Mouse (Mus musculus) hindbrain, embryonic 15.5 days (tissue): Measurements from ENCODE around the gene Crb1. TPM values are rescaled to one million over a fixed set of nuclear protein-coding genes. Genes with fewer than 3 reads are reported as not detected.
"Not testable (repeated sequence)": the region's sequence is repeated elsewhere in the genome, so short reads cannot be mapped to it uniquely, and the experiment has no call there.

Experiments used
- ATAC-seq: fragments of 200-750 bp; cut with Nextera tagmentation; 2 replicates; pipeline ENCODE4 v1.8.0; 2017; ENCODE audit warnings: low read depth, moderate number of reproducible peaks, moderate TSS enrichment; ENCODE audit not compliant: low FRiP score
- H3K27ac ChIP-seq: fragments of 300-500 bp; sonication (generic); replicated peaks from 2 replicates; pipeline ENCODE4 v1.5.1; 2015; ENCODE audit warnings: mild to moderate bottlenecking, inconsistent platforms
- H3K27me3 ChIP-seq: fragments of 300-500 bp; sonication (generic); 2 replicates; pipeline ENCODE4 v1.6.1; 2015; ENCODE audit warnings: control low read depth, inconsistent platforms
- H3K36me3 ChIP-seq: fragments of 300-500 bp; sonication (generic); 2 replicates; pipeline ENCODE4 v1.6.1; 2015; ENCODE audit warnings: control low read depth, inconsistent platforms
- H3K4me1 ChIP-seq: fragments of 300-500 bp; sonication (generic); replicated peaks from 2 replicates; pipeline ENCODE4 v1.6.1; 2015; ENCODE audit warnings: control low read depth, inconsistent platforms
- H3K4me2 ChIP-seq: fragments of 300-500 bp; sonication (generic); 2 replicates; pipeline ENCODE4 v1.6.1; 2015; ENCODE audit warnings: moderate library complexity, mild to moderate bottlenecking, inconsistent platforms
- H3K4me3 ChIP-seq: fragments of 300-500 bp; sonication (generic); 2 replicates; pipeline ENCODE4 v1.5.1; 2015; ENCODE audit warnings: mild to moderate bottlenecking, inconsistent platforms
- H3K9ac ChIP-seq: fragments of 300-500 bp; sonication (generic); 2 replicates; pipeline ENCODE4 v1.6.1; 2015; ENCODE audit warnings: inconsistent platforms
- H3K9me3 ChIP-seq: fragments of 300-500 bp; sonication (generic); 2 replicates; pipeline ENCODE4 v1.6.1; 2016; ENCODE audit warnings: control low read depth, inconsistent platforms
- WGBS: fragments of 180-500 bp; shearing (Covaris S2); methylation state at CpG from one replicate; pipeline ENCODE4 v1.1.7; 2015; 5-methylcytosine and 5-hydroxymethylcytosine counted together
- polyA plus RNA-seq: library from polyadenylated mRNA; unstranded; fragments of >200 nt; fragmentation: Nextera tagmentation; extraction: Ambion mirVana; gene quantifications from 2 replicates; pipeline ENCODE4 v1.2.1, GENCODE M21; 2015

Crb1 gene
- 1.4 and 1.5 TPM in 2 replicates for polyA plus RNA-seq

DNA sequence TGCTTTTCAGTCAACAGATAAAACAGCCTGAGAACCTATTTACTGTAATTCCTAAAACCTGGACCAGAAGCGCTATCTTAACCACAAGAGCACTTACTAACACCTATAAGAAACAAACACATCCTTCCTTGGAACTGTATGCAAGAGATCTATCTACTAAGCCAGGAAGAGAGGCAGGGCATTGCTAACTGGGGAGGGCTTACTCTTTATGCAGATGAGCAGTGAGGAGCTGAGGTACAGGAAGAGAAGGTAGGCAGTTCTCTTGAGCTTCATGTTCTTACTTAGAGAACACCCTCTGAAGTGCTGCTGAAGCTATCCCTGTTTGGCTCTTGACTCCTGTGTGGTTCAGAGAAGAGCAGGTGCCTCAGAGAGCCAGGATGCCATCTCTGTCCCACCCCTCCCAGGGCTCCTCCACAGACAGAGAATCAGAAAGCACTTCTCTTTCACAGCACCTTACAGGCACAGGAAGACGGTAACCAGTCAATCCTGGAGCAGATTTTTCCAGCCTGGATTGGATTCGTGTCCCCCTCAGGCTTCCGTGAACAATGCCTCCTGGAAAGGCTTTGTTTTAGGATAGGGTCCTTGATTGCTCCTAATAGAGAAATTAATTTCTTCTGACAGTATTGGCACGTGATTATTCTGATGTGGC lies at the start of gene Crb1:
Gene Crb1, minus strand, starts transcription at position 463 of the 649 bp plus-strand sequence.
- H3K4me2 ChIP-seq, result peak within 1 kb of the TSS; percentile 53
- H3K9me3 ChIP-seq, result no peaks in the 10 kb centered on the region
- H3K4me1 ChIP-seq, result peaks cover 12% of the 10 kb centered on the region; the same call in 1 of the 2 replicates
- 6% methylated on average over 5 of the region's 5 CpGs for WGBS
- peak within 1 kb of the TSS; percentile 33 for H3K4me3 ChIP-seq
- H3K9ac ChIP-seq, result peak within 1 kb of the TSS; percentile 40; the same call in 1 of the 2 replicates
- peak; percentile 89 for ATAC-seq
- no peaks in the 10 kb centered on the region for H3K27me3 ChIP-seq
- no peaks in the 10 kb centered on the region for H3K36me3 ChIP-seq
- H3K27ac ChIP-seq, result peak within 1 kb of the TSS; percentile 52; the same call in 1 of the 2 replicates

DNA sequence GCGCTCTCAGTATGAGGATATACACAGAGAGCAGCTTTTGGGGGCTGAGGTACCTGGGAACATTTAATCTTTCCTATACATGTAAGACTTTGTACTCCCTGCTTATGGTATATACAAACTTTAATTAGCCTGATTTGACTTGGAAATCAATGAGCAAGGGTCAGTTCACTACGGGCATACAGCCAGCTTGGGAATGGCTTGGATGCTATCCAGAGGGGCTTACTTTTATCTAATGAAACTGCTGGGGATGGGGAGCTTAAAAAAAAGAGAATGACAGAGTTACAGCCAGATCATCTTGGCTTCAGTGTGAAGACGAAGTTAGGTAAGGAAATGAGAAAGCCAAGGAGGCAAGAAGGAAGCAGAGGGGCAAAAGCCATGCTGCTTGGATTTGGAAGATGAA lies 48.1 kb upstream of the Crb1 start:
- Histone ChIP-seq H3K9me3 (no peaks in the 10 kb centered on the region), H3K27ac (no peak overlapping the region), H3K9ac (peak overlapping the region; percentile 29; the same call in 1 of the 2 replicates), H3K27me3 (no peaks in the 10 kb centered on the region), H3K4me2 (peak overlapping the region; percentile 78), H3K4me1 (peaks cover 45% of the 10 kb centered on the region), H3K36me3 (peaks cover 10% of the 10 kb centered on the region; the same call in 1 of the 2 replicates), H3K4me3 (peak overlapping the region; percentile 36)
- WGBS, result 33% methylated on average over 3 of the region's 3 CpGs
- no peak for ATAC-seq

GRCm38 (mm10) chr1:139423931-139424330 lies 47.0 kb upstream of the Crb1 start:
- Histone ChIP-seq H3K4me1 (peaks cover 45% of the 10 kb centered on the region), H3K9ac (peak overlapping the region; percentile 93; the same call in 1 of the 2 replicates), H3K4me2 (peak overlapping the region; percentile 69), H3K27me3 (no peaks in the 10 kb centered on the region), H3K36me3 (peaks cover under 1% of the 10 kb centered on the region; the same call in 1 of the 2 replicates), H3K4me3 (peak overlapping the region; percentile 70), H3K27ac (no peak overlapping the region), H3K9me3 (no peaks in the 10 kb centered on the region)
- 40% methylated on average over 10 of the region's 10 CpGs for WGBS
- ATAC-seq, result no peak

DNA sequence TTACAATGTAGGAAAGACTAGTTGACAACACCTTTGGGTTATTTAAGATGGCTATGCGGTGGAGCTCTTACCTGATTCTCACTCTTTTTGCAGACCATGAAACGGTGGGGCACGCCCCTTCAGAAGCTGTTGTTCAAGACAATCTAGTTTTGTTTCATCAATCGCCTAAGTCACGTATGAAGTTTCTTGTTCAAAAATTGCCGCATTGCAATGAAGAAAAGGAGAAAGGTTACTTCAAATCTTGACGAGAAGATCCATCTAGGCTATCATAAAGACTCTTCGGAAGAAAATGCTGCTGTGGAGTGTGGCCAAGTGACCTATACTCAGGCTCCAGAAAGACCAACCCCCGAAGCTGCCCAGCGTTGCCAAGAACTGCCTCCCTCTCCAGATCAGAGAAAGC lies 46.0 kb upstream of the Crb1 start:
- Histone ChIP-seq H3K27me3 (no peaks in the 10 kb centered on the region), H3K4me1 (peaks cover 45% of the 10 kb centered on the region), H3K27ac (peak overlapping the region; percentile 89), H3K4me2 (peak overlapping the region; percentile 69), H3K36me3 (no peaks in the 10 kb centered on the region), H3K9me3 (no peaks in the 10 kb centered on the region), H3K9ac (peak overlapping the region; percentile 93), H3K4me3 (peak overlapping the region; percentile 70)
- WGBS, result 17% methylated on average over 10 of the region's 10 CpGs
- no peak for ATAC-seq

- H3K4me1 ChIP-seq, result peaks cover 43% of the 10 kb centered on the region
- WGBS, result under 1% methylated on average over 71 of the region's 88 CpGs
Measured at GRCm38 (mm10) chr1:139421875-139422791, 45.2 kb upstream of the Crb1 start, which contains the start of gene Zbtb41. Gene Zbtb41, plus strand, starts transcription at chr1:139422288.

DNA sequence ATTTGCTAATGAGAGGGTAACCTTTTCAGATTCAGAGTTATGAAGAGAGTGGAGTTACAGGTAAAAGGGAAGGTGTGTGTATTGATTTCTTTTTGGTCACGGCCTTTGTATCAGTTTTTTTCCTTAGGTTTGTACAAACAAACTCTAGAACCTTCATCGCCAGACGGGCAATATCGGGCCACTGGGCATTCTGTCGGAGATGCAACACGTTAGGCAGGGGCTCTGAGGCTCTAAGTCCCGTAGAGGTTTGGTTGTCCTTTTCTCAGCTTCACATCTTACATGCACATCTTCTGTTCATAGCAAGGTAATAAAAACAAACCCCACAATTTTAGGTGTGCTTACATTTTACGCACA lies 44.6 kb upstream of the Crb1 start:
- Histone ChIP-seq H3K4me1 (peaks cover 38% of the 10 kb centered on the region), H3K4me2 (peak overlapping the region; percentile 69), H3K27me3 (no peaks in the 10 kb centered on the region), H3K4me3 (peak overlapping the region; percentile 70), H3K9me3 (no peaks in the 10 kb centered on the region), H3K36me3 (no peaks in the 10 kb centered on the region), H3K9ac (peak overlapping the region; percentile 93), H3K27ac (peak overlapping the region; percentile 89; the same call in 1 of the 2 replicates)
- ATAC-seq, result no peak
- WGBS, result 6% methylated on average over 8 of the region's 8 CpGs

More at GRCm38 (mm10) chr1:139421875-139422791, 45.2 kb upstream of the Crb1 start, which contains the start of gene Zbtb41:
- peak within 1 kb of the TSS; percentile 89 for H3K27ac ChIP-seq
- peak within 1 kb of the TSS; percentile 69 for H3K4me2 ChIP-seq
- no peaks in the 10 kb centered on the region for H3K9me3 ChIP-seq
- no peaks in the 10 kb centered on the region for H3K36me3 ChIP-seq
- ATAC-seq, result peak; percentile 97
- H3K27me3 ChIP-seq, result no peaks in the 10 kb centered on the region
- peak within 1 kb of the TSS; percentile 70 for H3K4me3 ChIP-seq
- H3K9ac ChIP-seq, result peak within 1 kb of the TSS; percentile 93

DNA sequence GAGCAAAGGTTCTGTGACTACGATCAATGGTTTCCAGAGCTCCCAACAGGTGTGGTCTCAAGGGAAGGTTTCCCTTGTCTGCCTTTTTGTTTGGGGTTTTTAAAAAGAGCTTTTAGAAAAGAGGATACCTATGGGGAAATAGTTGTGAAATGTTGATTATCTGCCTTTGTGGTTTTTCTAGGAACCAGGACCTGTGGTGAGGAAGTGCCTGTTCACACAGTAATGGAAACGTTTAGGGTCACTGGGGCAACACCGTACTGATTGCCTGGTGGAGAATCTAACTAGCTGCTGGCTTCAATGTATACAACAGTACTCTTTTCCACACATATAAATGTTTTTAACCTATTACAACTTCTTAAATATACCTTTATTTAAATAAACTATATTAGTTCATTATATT lies 36.6 kb upstream of the Crb1 start:
- Histone ChIP-seq H3K4me2 (no peak overlapping the region), H3K4me1 (no peaks in the 10 kb centered on the region), H3K36me3 (no peaks in the 10 kb centered on the region), H3K9ac (no peak overlapping the region), H3K4me3 (no peak overlapping the region), H3K9me3 (no peaks in the 10 kb centered on the region), H3K27me3 (no peaks in the 10 kb centered on the region), H3K27ac (no peak overlapping the region)
- 88% methylated on average over 3 of the region's 3 CpGs for WGBS
- no peak for ATAC-seq

- not testable (repeated sequence) for H3K27ac ChIP-seq, H3K4me2 ChIP-seq, H3K9ac ChIP-seq, H3K27me3 ChIP-seq, H3K9me3 ChIP-seq, H3K36me3 ChIP-seq, ATAC-seq, H3K4me3 ChIP-seq, H3K4me1 ChIP-seq
- whole genome bisulfite sequencing, result 87% methylated on average over 2 of the region's 2 CpGs
Measured at GRCm38 (mm10) chr1:139412365-139412764, 35.5 kb upstream of the Crb1 start.

DNA sequence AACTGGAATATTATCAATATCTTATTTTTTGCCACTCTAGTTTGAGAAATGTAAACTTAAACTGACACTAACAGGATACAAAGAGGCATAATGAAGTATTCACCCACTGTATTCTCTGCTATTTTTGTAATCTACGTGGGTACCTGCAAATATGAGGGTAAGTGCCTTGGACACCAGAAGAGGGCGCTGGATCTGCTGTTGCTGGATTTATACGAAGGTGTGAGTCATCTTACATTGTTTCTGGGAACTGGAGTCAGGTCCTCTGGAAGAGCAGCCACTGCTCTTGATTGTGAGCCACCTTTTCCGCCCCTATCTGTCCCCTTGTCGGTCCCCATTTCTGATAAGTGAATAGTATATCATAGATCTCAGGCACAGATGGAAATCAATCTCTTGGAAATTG lies 30.8 kb upstream of the Crb1 start:
- Histone ChIP-seq H3K36me3 (no peaks in the 10 kb centered on the region), H3K27me3 (no peaks in the 10 kb centered on the region), H3K9me3 (no peaks in the 10 kb centered on the region), H3K4me2 (no peak overlapping the region), H3K9ac (no peak overlapping the region), H3K27ac (no peak overlapping the region), H3K4me3 (no peak overlapping the region), H3K4me1 (no peaks in the 10 kb centered on the region)
- ATAC-seq, result no peak
- 59% methylated on average over 5 of the region's 5 CpGs for WGBS

DNA sequence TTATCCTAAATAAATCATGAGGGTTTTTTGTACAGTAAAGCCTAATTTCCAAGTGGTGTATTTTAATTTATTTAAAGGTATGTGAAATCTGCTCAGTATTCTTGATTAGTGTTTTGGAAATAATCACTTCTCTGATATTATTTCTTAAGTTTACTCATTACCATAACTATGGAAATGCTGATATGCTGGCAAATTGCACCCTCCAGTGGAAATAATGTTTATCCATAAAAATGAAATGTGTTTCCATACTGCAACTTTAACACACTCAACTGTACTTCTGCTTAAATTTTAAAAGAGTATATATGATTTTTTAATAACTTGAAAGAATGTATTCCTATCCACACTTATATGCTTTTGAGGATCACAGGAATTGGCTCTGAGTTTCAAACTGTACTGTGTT lies 28.9 kb upstream of the Crb1 start:
- H3K4me2 ChIP-seq, result no peak overlapping the region
- H3K9me3 ChIP-seq, result no peaks in the 10 kb centered on the region
- H3K27ac ChIP-seq, result no peak overlapping the region
- no peak overlapping the region for H3K9ac ChIP-seq
- no peak for ATAC-seq
- no peak overlapping the region for H3K4me3 ChIP-seq
- no peaks in the 10 kb centered on the region for H3K4me1 ChIP-seq
- no peaks in the 10 kb centered on the region for H3K27me3 ChIP-seq
- H3K36me3 ChIP-seq, result no peaks in the 10 kb centered on the region

DNA sequence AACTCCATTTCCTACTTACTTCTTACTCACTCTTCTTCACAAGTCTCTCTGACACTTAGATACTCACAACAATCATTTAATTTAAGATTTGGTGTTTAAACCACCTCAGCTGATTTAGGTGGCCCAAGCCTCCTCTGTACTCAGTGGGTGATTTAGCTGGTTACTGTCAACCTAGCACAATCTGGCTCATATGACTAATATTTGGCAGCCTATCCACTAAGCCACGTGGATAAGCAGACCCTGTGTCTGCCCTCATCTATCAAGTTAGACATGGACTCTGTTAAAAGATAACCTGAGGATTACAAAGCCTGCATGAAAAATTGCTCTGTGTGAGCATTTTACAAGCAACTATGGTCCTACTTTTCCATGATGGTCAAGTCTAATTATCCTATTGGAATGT lies 19.7 kb upstream of the Crb1 start:
- Histone ChIP-seq H3K36me3 (no peaks in the 10 kb centered on the region), H3K9ac (no peak overlapping the region), H3K4me3 (no peak overlapping the region), H3K4me2 (no peak overlapping the region), H3K4me1 (no peaks in the 10 kb centered on the region), H3K27ac (no peak overlapping the region), H3K27me3 (no peaks in the 10 kb centered on the region), H3K9me3 (no peaks in the 10 kb centered on the region)
- ATAC-seq, result no peak
- WGBS, result 45% methylated on average over 1 of the region's 1 CpGs

DNA sequence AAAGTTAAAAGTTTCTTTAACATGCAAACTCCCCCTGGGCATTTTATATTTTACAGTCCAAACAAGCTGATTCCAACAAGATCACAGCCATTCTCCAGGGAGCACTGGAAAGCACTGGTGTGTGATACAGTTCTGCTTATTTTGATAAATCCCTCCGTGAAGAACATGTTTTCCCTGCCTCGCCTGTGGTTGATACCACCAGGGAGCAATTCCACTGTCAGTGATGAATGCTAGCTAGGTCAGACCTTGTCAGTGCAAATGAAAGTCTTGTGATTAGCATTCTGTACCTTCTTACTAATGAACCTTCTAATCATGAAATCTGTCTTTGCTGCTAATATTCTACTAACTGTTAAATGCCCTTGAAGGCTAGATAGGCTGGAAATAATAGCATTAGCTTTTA lies 14.8 kb upstream of the Crb1 start:
- no peaks in the 10 kb centered on the region for H3K36me3 ChIP-seq
- H3K4me3 ChIP-seq, result no peak overlapping the region
- H3K4me1 ChIP-seq, result no peaks in the 10 kb centered on the region
- ATAC-seq, result no peak
- no peaks in the 10 kb centered on the region for H3K27me3 ChIP-seq
- no peak overlapping the region for H3K9ac ChIP-seq
- no peak overlapping the region for H3K4me2 ChIP-seq
- 10% methylated on average over 2 of the region's 2 CpGs for whole genome bisulfite sequencing
- no peaks in the 10 kb centered on the region for H3K9me3 ChIP-seq
- no peak overlapping the region for H3K27ac ChIP-seq
